Mouse (Mus musculus) ES-E14 (cell line): ENCODE data around the gene Gm45717.

Experiments
- CHD2 ChIP-seq: IDR thresholded peaks from 2 replicates; pipeline ENCODE4 v1.6.1; 2014; ENCODE audit warnings: mild to moderate bottlenecking, low read depth, low read length, inconsistent platforms
- MAFK ChIP-seq: IDR thresholded peaks from 2 replicates; pipeline ENCODE4 v1.6.1; 2014; ENCODE audit warnings: mild to moderate bottlenecking, low read depth, low read length, inconsistent platforms; ENCODE audit not compliant: insufficient read depth
- ZC3H11A ChIP-seq: IDR thresholded peaks from 2 replicates; pipeline ENCODE4 v1.6.1; 2012; ENCODE audit warnings: low read depth, mild to moderate bottlenecking, inconsistent platforms, low read length, borderline replicate concordance
- ZNF384 ChIP-seq: IDR thresholded peaks from 2 replicates; pipeline ENCODE4 v1.6.1; 2012; ENCODE audit warnings: low read depth, low read length, inconsistent platforms

GRCm38 (mm10) chr7:140919911-140920310 lies 35.8 kb downstream of the Gm45717 start:
- no peak for TF ChIP-seq ZC3H11A
- no peak for TF ChIP-seq MAFK
- no peak for TF ChIP-seq ZNF384
- TF ChIP-seq CHD2, result no peak
